Mouse (Mus musculus) myocyte (in vitro differentiated cells): ENCODE measurements around the gene Hist1h2bl. TPM values are rescaled to one million over a fixed set of nuclear protein-coding genes. Genes with fewer than 3 reads are reported as not detected.
"Not testable (repeated sequence)": the region's sequence is repeated elsewhere in the genome, so short reads cannot be mapped to it uniquely, and the experiment has no call there.

Source experiments
- H3K27me3 ChIP-seq: one replicate; pipeline ENCODE4 v1.6.1; 2011; ENCODE audit not compliant: control insufficient read depth, insufficient read depth, insufficient read length
- H3K36me3 ChIP-seq: one replicate; pipeline ENCODE4 v1.6.1; 2011; ENCODE audit not compliant: control insufficient read depth, insufficient read depth
- H3K4me2 ChIP-seq: one replicate; pipeline ENCODE4 v1.6.1; 2011; ENCODE audit warnings: low read depth, control low read depth
- H3K4me3 ChIP-seq: one replicate; pipeline ENCODE4 v1.5.1; 2011; ENCODE audit warnings: mild to moderate bottlenecking, control low read depth, moderate library complexity
- H3K79me2 ChIP-seq: one replicate; pipeline ENCODE4 v1.6.1; 2011; ENCODE audit not compliant: control insufficient read depth, insufficient read depth
- H3ac ChIP-seq: one replicate; pipeline ENCODE4 v1.6.1; 2011; ENCODE audit not compliant: control insufficient read depth, insufficient read length
- CEBPB ChIP-seq: IDR thresholded peaks from 2 replicates; pipeline ENCODE4 v1.6.1; 2011; ENCODE audit warnings: mild to moderate bottlenecking, moderate library complexity; ENCODE audit not compliant: poor library complexity, insufficient read depth, severe bottlenecking
- E2F4 ChIP-seq: IDR thresholded peaks from one replicate; pipeline ENCODE4 v1.6.1; 2011; ENCODE audit warnings: mild to moderate bottlenecking, control low read depth, moderate library complexity; ENCODE audit not compliant: insufficient read depth
- MAX ChIP-seq: IDR thresholded peaks from one replicate; pipeline ENCODE4 v1.6.1; 2011; ENCODE audit warnings: low read depth, mild to moderate bottlenecking, control low read depth
- MYOD1 ChIP-seq, 3 experiments: IDR thresholded peaks; one replicate each; pipeline ENCODE4 v1.6.1; 2011; ENCODE audit warnings: control low read depth in 2 of 3, low read depth in 2 of 3, mild to moderate bottlenecking in 2 of 3, moderate library complexity in 1 of 3; ENCODE audit not compliant: insufficient read length in 2 of 3, control insufficient read depth in 1 of 3
- MYOG ChIP-seq, 3 experiments: IDR thresholded peaks; one replicate each; pipeline ENCODE4 v1.6.1; 2011; ENCODE audit warnings: control low read depth in 2 of 3, low read depth in 2 of 3, mild to moderate bottlenecking in 2 of 3; ENCODE audit not compliant: insufficient read length in 2 of 3, control insufficient read depth in 1 of 3, insufficient read depth in 1 of 3
- POLR2A ChIP-seq: IDR thresholded peaks from one replicate; pipeline ENCODE4 v1.6.1; 2011; ENCODE audit warnings: low read depth, mild to moderate bottlenecking, control low read depth, moderate library complexity; ENCODE audit not compliant: insufficient read length
- POLR2AphosphoS2 ChIP-seq: IDR thresholded peaks from one replicate; pipeline ENCODE4 v1.6.1; 2011; ENCODE audit warnings: low read depth, control low read depth; ENCODE audit not compliant: insufficient read length
- REST ChIP-seq: IDR thresholded peaks from one replicate; pipeline ENCODE4 v1.6.1; 2011; ENCODE audit warnings: mild to moderate bottlenecking, control low read depth, moderate library complexity; ENCODE audit not compliant: insufficient read depth, insufficient read length
- SRF ChIP-seq: IDR thresholded peaks from one replicate; pipeline ENCODE4 v1.6.1; 2011; ENCODE audit warnings: low read depth; ENCODE audit not compliant: control insufficient read depth, insufficient read length
- TCF12 ChIP-seq: IDR thresholded peaks from one replicate; pipeline ENCODE4 v1.6.1; 2011; ENCODE audit warnings: mild to moderate bottlenecking, control low read depth; ENCODE audit not compliant: poor library complexity, insufficient read depth, severe bottlenecking
- TCF3 ChIP-seq: IDR thresholded peaks from one replicate; pipeline ENCODE4 v1.6.1; 2011; ENCODE audit warnings: low read depth, control low read depth; ENCODE audit not compliant: insufficient read length
- USF1 ChIP-seq: IDR thresholded peaks from one replicate; pipeline ENCODE4 v1.6.1; 2011; ENCODE audit warnings: low read depth, mild to moderate bottlenecking, control low read depth, moderate library complexity
- polyA plus RNA-seq: library from polyadenylated mRNA; unstranded; fragments of >200 nt; fragmentation: generic; extraction: Trizol; gene quantifications from one replicate; pipeline ENCODE4 v1.2.1, GENCODE M21; 2012; ENCODE audit warnings: missing spikeins

Hist1h2bl gene
- polyA plus RNA-seq, 1 experiment, result 2.7 TPM

DNA sequence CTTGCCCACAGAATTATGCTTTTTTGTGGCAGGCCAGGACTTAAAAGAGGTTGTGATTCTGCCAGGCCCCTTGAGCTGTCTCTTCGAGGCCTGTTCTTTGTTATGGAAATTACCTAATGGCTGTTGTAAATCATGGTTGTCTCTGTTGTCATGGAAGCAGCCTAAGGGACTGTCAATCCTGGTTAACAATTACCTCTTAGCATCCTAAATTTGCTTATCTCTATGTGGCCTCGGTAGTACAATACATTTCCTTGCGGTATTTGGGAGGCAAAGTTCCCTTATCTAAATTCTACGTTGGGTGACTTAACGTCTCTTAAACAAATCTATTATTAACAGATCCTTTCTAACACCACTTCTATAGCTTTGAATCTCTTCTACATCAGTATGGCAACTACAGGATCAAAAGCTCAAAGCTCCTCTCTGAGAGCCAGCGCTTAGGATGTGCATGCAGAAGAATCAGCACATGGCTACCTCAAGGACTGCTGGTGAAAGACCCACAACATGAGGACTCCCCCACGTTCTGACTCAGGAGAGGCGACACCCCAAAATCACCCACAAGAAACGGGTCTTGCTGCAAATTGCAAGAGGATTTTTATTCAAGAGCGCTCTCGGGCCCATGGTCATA, 12.1 kb upstream of the Hist1h2bl start:
- H3K4me3 ChIP-seq, result no peak overlapping the region
- TF ChIP-seq TCF12 (no peak), CEBPB (no peak), REST (no peak), USF1 (no peak), POLR2A (no peak), MYOD1 (IDR thresholded peaks at IDR 0.05; ENCODE audit: control insufficient read depth in 1 of 3, insufficient read length in 2 of 3, low read depth in 2 of 3) (no peak), TCF3 (no peak), POLR2AphosphoS2 (no peak), SRF (no peak), MAX (no peak), MYOG (IDR thresholded peaks at IDR 0.05; ENCODE audit: control insufficient read depth in 1 of 3, insufficient read depth in 1 of 3, insufficient read length in 2 of 3, low read depth in 2 of 3) (no peak), E2F4 (no peak)
- H3K27me3 ChIP-seq, result no peaks in the 10 kb centered on the region
- H3ac ChIP-seq, result no peak overlapping the region
- no peaks in the 10 kb centered on the region for H3K36me3 ChIP-seq
- no peak overlapping the region for H3K4me2 ChIP-seq
- H3K79me2 ChIP-seq, result no peaks in the 10 kb centered on the region

DNA sequence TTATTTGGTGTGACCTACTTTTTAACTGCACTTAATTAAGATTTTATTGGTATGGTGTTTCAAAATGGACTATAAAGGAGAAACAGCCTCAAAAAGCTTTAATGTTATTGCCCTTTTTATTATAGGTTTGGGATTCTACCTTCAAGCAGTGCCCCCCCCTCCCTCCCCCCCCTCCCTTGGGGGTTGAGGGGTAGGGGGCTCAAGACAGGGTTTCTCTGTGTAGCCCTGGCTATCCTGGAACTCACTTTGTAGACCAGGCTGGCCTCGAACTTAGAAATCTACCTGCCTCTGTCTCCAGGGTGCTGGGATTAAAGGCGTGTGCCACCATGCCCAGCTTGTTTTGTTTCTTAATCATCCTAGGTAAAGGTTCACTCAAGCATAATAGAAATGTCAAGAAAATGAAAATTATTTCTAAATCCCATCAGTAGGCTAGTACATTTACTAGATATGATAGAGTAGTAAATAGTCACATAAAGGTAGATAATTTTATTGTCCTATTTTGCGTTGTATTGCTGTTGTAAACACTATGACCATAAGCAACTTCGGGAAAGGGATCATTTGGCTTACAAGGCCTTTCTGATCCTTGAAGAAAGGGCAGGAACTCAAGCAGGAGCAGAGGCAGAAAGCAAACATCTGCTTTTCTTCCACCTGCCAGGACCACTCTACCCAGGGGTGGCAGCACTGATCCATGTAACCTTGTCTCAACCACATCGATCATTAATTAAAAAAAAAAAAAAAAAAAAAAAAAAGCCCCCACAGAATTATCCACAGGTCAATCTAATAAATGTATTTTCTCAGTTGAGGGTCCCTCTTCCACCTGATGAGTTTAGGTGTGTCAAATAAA, 7.3 kb upstream of the Hist1h2bl start:
- peak overlapping the region; percentile 72 for H3K4me2 ChIP-seq
- H3K4me3 ChIP-seq, result peak overlapping the region; percentile 12

DNA sequence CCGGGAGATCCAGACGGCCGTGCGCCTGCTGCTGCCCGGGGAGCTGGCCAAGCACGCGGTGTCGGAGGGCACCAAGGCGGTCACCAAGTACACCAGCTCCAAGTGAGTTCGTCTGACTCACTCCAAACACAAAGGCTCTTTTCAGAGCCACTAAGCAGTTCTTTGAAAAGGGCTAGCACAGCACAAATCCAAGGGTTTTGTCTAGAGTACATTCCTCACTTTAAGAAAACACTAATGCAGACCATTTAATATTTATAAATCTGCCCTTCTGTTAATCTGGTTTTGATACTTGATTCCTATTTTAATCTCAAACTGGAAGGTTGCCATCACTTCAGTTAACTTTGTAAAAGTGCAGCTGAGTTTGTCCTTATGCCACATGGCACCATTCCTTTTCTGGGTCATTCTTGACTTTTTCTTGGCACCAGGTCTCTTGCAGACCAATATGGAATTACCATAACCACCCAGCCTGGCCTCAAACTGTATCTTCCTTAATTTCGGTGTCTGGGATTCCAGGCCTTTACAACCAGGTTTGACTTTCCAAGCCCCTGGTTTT, 6.5 kb upstream of the Hist1h2bl start:
- Histone ChIP-seq H3K27me3 (no peaks in the 10 kb centered on the region), H3K4me3 (peak overlapping the region; percentile 12), H3K79me2 (no peaks in the 10 kb centered on the region), H3ac (no peak overlapping the region), H3K36me3 (no peaks in the 10 kb centered on the region), H3K4me2 (peak overlapping the region; percentile 72)
- TF ChIP-seq POLR2AphosphoS2, result peak; percentile 20
- no peak for TF ChIP-seq MYOG (IDR thresholded peaks at IDR 0.05; ENCODE audit: control insufficient read depth in 1 of 3, insufficient read depth in 1 of 3, insufficient read length in 2 of 3, low read depth in 2 of 3)
- TF ChIP-seq USF1, result no peak
- peak; percentile 1 for TF ChIP-seq POLR2A

More for the DNA sequence above, 7.3 kb upstream of the Hist1h2bl start:
- H3K79me2 ChIP-seq, result no peaks in the 10 kb centered on the region
- no peak for TF ChIP-seq TCF12
- TF ChIP-seq SRF, result no peak
- TF ChIP-seq TCF3, result no peak
- TF ChIP-seq POLR2AphosphoS2, result no peak
- no peak for TF ChIP-seq USF1
- TF ChIP-seq MYOG (IDR thresholded peaks at IDR 0.05; ENCODE audit: control insufficient read depth in 1 of 3, insufficient read depth in 1 of 3, insufficient read length in 2 of 3, low read depth in 2 of 3), result no peak
- TF ChIP-seq POLR2A, result no peak
- no peak for TF ChIP-seq CEBPB
- TF ChIP-seq E2F4, result no peak
- no peak for TF ChIP-seq MYOD1 (IDR thresholded peaks at IDR 0.05; ENCODE audit: control insufficient read depth in 1 of 3, insufficient read length in 2 of 3, low read depth in 2 of 3)
- TF ChIP-seq REST, result no peak
- no peak for TF ChIP-seq MAX
- H3ac ChIP-seq, result no peak overlapping the region
- H3K36me3 ChIP-seq, result no peaks in the 10 kb centered on the region
- no peaks in the 10 kb centered on the region for H3K27me3 ChIP-seq

- peak within 1 kb of the TSS; percentile 79 for H3K4me2 ChIP-seq
- H3K27me3 ChIP-seq, H3ac ChIP-seq, H3K79me2 ChIP-seq, H3K36me3 ChIP-seq: not testable (repeated sequence)
- H3K4me3 ChIP-seq, result peak within 1 kb of the TSS; percentile 12
- TF ChIP-seq E2F4, result peak; percentile 73
- peak; percentile 90 for TF ChIP-seq POLR2A
- peak; percentile 97 for TF ChIP-seq POLR2AphosphoS2
Observed at GRCm38 (mm10) chr13:21721757-21722372, 5.9 kb upstream of the Hist1h2bl start, which contains the start of gene Hist1h2bm. Gene Hist1h2bm, plus strand, starts transcription at chr13:21722044.
